Mouse (Mus musculus) CD4-positive, CD25-positive, alpha-beta regulatory T cell, adult 4 months (primary cell): ENCODE data around the gene Iqcf5. TPM values are rescaled to one million over a fixed set of nuclear protein-coding genes. Genes with fewer than 3 reads are reported as not detected.

Experiments
- polyA plus RNA-seq, 2 experiments: library from polyadenylated mRNA; unstranded; fragments of 100-300 nt; shearing (Covaris generic); gene quantifications; one replicate each; pipeline ENCODE4 v1.2.1; 2017

The Iqcf5 gene
- polyA plus RNA-seq, 2 experiments from 2014 or later, result not detected

Other genes with a start within 250 kb of the Iqcf5 start
- gene Poc1a, start 233.5 kb upstream of the Iqcf5 start, polyA plus RNA-seq, result 1 to 10 TPM; 2.3 to 8.0 TPM
- gene Dusp7, start 145.9 kb upstream of the Iqcf5 start, polyA plus RNA-seq, result 10 to 100 TPM; 16.2 to 21.1 TPM
- 1,000 to 10,000 TPM; 1,164 to 1,338 TPM for gene Rpl29, start 85.1 kb upstream of the Iqcf5 start, polyA plus RNA-seq
- 10 to 100 TPM; 11.6 to 12.2 TPM for gene Acy1, start 76.3 kb upstream of the Iqcf5 start, polyA plus RNA-seq
- 10 to 100 TPM; 19.4 to 21.2 TPM for gene Abhd14b, start 67.1 kb upstream of the Iqcf5 start, polyA plus RNA-seq
- gene Abhd14a, start 66.9 kb upstream of the Iqcf5 start, polyA plus RNA-seq, result 10 to 100 TPM; 10.5 to 24.2 TPM
- 1 to 10 TPM; 2.9 to 3.1 TPM for gene Pcbp4, start 61.3 kb upstream of the Iqcf5 start, polyA plus RNA-seq
- gene Gpr62, start 48.6 kb upstream of the Iqcf5 start, polyA plus RNA-seq, result not detected
- gene Rrp9, start 38.6 kb upstream of the Iqcf5 start, polyA plus RNA-seq, result 10 to 100 TPM; 35.4 to 37.4 TPM
- 10 to 100 TPM; 52.6 to 68.5 TPM for gene Parp3, start 37.6 kb upstream of the Iqcf5 start, polyA plus RNA-seq
- gene Iqcf1, start 14.6 kb upstream of the Iqcf5 start, polyA plus RNA-seq, result not detected
- not detected for gene Iqcf3, start 47.1 kb downstream of the Iqcf5 start, polyA plus RNA-seq
- not detected for gene Iqcf4, start 56.4 kb downstream of the Iqcf5 start, polyA plus RNA-seq
- gene Iqcf6, start 112.0 kb downstream of the Iqcf5 start, polyA plus RNA-seq, result not detected
- gene Grm2, start 141.5 kb downstream of the Iqcf5 start, polyA plus RNA-seq, result not detected
- 10 to 100 TPM; 40.7 to 62.0 TPM for gene Tex264, start 171.4 kb downstream of the Iqcf5 start, polyA plus RNA-seq